Mouse (Mus musculus) forebrain, embryonic 10.5 days (tissue): ENCODE data around the gene Trub2. TPM values are rescaled to one million over a fixed set of nuclear protein-coding genes. Genes with fewer than 3 reads are reported as not detected.
A peak's percentile ranks its signal among the peaks of the same experiment; 100 is the strongest.

Experiments
- DNase-seq: peaks from one replicate; pipeline ENCODE4 v3.0.0-alpha.2; 2017; ENCODE audit warnings: low spot score; ENCODE audit errors: extremely low spot score
- H3K27ac ChIP-seq: fragments of 300-500 bp; sonication (generic); 2 replicates; pipeline ENCODE4 v1.5.1; 2016; ENCODE audit warnings: mild to moderate bottlenecking
- H3K27me3 ChIP-seq: fragments of 300-500 bp; sonication (generic); 2 replicates; pipeline ENCODE4 v1.6.1; 2016; ENCODE audit warnings: mild to moderate bottlenecking; ENCODE audit not compliant: poor library complexity, severe bottlenecking
- H3K36me3 ChIP-seq: fragments of 300-500 bp; sonication (generic); replicated peaks from 2 replicates; pipeline ENCODE4 v1.6.1; 2016; ENCODE audit warnings: mild to moderate bottlenecking, moderate library complexity
- H3K4me1 ChIP-seq: fragments of 300-500 bp; sonication (generic); 2 replicates; pipeline ENCODE4 v1.6.1; 2016
- H3K4me3 ChIP-seq: fragments of 300-500 bp; sonication (generic); 2 replicates; pipeline ENCODE4 v1.5.1; 2016; ENCODE audit warnings: mild to moderate bottlenecking, moderate library complexity
- H3K9me3 ChIP-seq: fragments of 300-500 bp; sonication (generic); 2 replicates; pipeline ENCODE4 v1.6.1; 2016; ENCODE audit warnings: mild to moderate bottlenecking, moderate library complexity
- WGBS: fragments of 180-500 bp; shearing (Covaris S2); methylation state at CpG from one replicate; pipeline ENCODE4 v1.1.7; 2016; 5-methylcytosine and 5-hydroxymethylcytosine counted together
- polyA plus RNA-seq: library from polyadenylated mRNA; unstranded; fragments of >200 nt; fragmentation: Nextera tagmentation; extraction: Ambion mirVana; gene quantifications from 2 replicates; pipeline ENCODE4 v1.2.1, GENCODE M21; 2016

Trub2 gene
- polyA plus RNA-seq, 1 experiment from 2014 or later: 56.3 TPM

DNA sequence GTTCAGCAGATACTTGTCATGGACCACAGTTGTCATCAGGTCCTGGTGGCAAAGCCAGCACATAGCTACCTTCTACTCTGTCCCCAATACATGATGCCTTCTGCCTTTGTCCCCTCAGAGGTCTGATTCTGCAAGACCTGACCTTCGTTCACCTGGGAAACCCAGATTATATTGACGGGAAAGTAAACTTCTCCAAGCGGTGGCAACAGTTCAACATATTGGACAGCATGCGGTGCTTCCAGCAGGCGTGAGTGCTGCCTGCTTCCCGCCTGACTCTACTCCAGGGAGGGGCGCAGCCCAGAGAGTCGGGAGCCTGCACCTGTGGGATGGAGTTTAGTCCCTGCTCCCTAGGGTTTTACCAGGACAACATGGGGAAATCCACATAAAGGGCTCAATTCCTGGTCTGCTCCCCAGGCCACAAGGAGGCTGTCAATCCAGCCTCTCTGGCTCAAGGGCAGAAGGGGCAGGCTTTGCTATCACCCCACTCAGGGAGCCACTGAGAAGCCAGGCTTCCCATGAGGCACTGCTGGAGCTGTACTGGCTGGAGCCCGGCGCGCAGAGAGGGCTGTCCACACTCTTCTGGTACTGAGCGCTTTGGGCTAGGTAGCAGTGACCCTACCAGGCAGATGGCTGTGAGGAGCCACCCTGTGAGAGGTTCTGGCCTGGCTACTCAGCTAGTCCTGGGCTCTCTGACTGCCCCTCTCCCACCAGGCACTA, 50.9 kb downstream of the Trub2 start:
- no peaks in the 10 kb centered on the region for H3K27me3 ChIP-seq
- no peak for DNase-seq
- 92% methylated on average over 12 of the region's 12 CpGs for WGBS
- H3K4me1 ChIP-seq: no peaks in the 10 kb centered on the region
- H3K36me3 ChIP-seq: peaks cover 83% of the 10 kb centered on the region
- H3K27ac ChIP-seq: no peak overlapping the region
- no peak overlapping the region for H3K4me3 ChIP-seq
- H3K9me3 ChIP-seq: no peaks in the 10 kb centered on the region

- H3K27me3 ChIP-seq: no peaks in the 10 kb centered on the region
- WGBS: 94% methylated on average over 12 of the region's 12 CpGs
- H3K4me1 ChIP-seq: no peaks in the 10 kb centered on the region
- H3K36me3 ChIP-seq: peaks cover 98% of the 10 kb centered on the region
- H3K27ac ChIP-seq: no peak overlapping the region
- no peak for DNase-seq
- no peaks in the 10 kb centered on the region for H3K9me3 ChIP-seq
- no peak overlapping the region for H3K4me3 ChIP-seq
Observed at GRCm38 (mm10) chr2:29735708-29736107, 52.6 kb downstream of the Trub2 start.

GRCm38 (mm10) chr2:29733348-29733747, 55.0 kb downstream of the Trub2 start:
- Histone ChIP-seq H3K4me1 (no peaks in the 10 kb centered on the region), H3K27me3 (no peaks in the 10 kb centered on the region), H3K36me3 (peaks cover 98% of the 10 kb centered on the region), H3K9me3 (no peaks in the 10 kb centered on the region), H3K27ac (no peak overlapping the region), H3K4me3 (no peak overlapping the region)
- 94% methylated on average over 5 of the region's 5 CpGs for WGBS
- no peak for DNase-seq

DNA sequence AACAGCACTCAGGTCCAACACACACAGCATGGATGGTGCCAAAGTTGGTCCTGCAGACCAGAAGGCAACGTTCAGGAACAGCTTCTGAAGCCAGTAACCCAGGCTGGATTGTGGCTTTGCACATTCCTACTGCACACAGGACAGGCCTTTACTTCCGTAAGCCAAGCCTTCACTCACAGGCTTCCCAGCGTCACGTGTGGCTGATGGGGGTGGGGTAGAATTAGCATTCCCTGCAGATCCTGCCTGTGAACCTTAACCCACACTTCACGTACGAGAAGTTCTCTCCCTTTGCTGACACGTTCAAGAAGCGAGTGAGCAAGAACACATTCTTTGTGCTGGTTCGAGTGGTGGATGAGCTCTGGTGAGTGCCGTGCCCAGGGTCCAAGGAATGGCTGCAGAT, 55.7 kb downstream of the Trub2 start:
- DNase-seq: no peak
- Histone ChIP-seq H3K9me3 (no peaks in the 10 kb centered on the region), H3K4me1 (no peaks in the 10 kb centered on the region), H3K27ac (no peak overlapping the region), H3K27me3 (no peaks in the 10 kb centered on the region), H3K36me3 (peaks cover 98% of the 10 kb centered on the region), H3K4me3 (no peak overlapping the region)
- 93% methylated on average over 10 of the region's 10 CpGs for WGBS

GRCm38 (mm10) chr2:29731545-29731944, 56.8 kb downstream of the Trub2 start:
- H3K9me3 ChIP-seq: no peaks in the 10 kb centered on the region
- H3K4me3 ChIP-seq: no peak overlapping the region
- peaks cover 97% of the 10 kb centered on the region for H3K36me3 ChIP-seq
- H3K27me3 ChIP-seq: no peaks in the 10 kb centered on the region
- no peak overlapping the region for H3K27ac ChIP-seq
- no peak for DNase-seq
- 77% methylated on average over 3 of the region's 3 CpGs for WGBS
- H3K4me1 ChIP-seq: no peaks in the 10 kb centered on the region

- no peak for DNase-seq
- H3K4me1 ChIP-seq: no peaks in the 10 kb centered on the region
- no peak overlapping the region for H3K4me3 ChIP-seq
- H3K27ac ChIP-seq: no peak overlapping the region
- H3K9me3 ChIP-seq: no peaks in the 10 kb centered on the region
- peaks cover 97% of the 10 kb centered on the region for H3K36me3 ChIP-seq
- H3K27me3 ChIP-seq: no peaks in the 10 kb centered on the region
- WGBS: 59% methylated on average over 2 of the region's 2 CpGs
Observed at GRCm38 (mm10) chr2:29729500-29729899, 58.8 kb downstream of the Trub2 start.

- no peak overlapping the region for H3K27ac ChIP-seq
- H3K4me1 ChIP-seq: no peaks in the 10 kb centered on the region
- H3K36me3 ChIP-seq: peaks cover 97% of the 10 kb centered on the region
- no peak overlapping the region for H3K4me3 ChIP-seq
- no peaks in the 10 kb centered on the region for H3K9me3 ChIP-seq
- DNase-seq: no peak
- no peaks in the 10 kb centered on the region for H3K27me3 ChIP-seq
- WGBS: 90% methylated on average over 5 of the region's 5 CpGs
Observed at GRCm38 (mm10) chr2:29724664-29725365, 63.5 kb downstream of the Trub2 start.

DNA sequence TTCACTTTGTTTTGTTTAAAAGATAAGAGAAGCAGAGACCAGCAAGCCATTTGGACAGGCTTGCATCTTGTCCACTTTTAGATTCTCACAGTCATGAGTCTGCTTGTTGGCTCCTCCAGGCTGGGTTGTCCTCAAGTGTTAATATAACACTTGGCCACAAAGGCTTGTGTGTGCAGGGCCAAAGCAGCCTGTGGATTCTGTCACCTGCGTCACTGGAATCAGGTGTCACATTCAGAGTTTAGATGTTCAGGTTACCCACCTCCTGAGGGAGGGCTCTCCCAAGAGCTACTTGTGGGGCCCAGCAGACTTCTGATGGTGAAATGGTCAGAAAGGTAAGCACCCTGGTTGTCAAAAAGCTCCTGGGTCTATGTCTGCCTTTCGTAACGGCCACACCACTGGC, 65.2 kb downstream of the Trub2 start:
- Histone ChIP-seq H3K36me3 (peaks cover 97% of the 10 kb centered on the region), H3K27me3 (no peaks in the 10 kb centered on the region), H3K9me3 (no peaks in the 10 kb centered on the region), H3K4me3 (no peak overlapping the region), H3K27ac (no peak overlapping the region), H3K4me1 (no peaks in the 10 kb centered on the region)
- 89% methylated on average over 3 of the region's 3 CpGs for WGBS
- DNase-seq: no peak

DNA sequence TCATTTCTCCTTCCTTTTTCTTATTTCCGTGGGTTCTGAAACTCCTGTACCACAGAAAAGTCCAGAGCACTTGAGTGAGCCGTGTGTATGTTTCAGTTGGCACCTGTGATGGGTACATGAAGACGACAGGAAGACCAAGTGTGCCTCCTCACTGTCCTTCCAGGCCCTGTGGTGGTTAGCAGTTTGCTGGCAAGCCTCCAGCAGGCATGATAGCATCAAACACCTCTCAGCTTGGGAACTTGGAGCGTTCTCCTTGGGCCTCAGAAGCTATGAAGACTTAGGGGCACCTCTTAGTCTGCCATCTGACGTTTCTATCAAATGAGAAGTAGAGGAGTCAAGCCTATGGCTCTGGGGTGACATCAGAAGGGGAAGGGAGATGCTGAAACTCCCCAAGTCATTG, 69.7 kb downstream of the Trub2 start:
- Histone ChIP-seq H3K4me1 (peaks cover 20% of the 10 kb centered on the region), H3K27me3 (no peaks in the 10 kb centered on the region), H3K36me3 (peaks cover 95% of the 10 kb centered on the region), H3K9me3 (no peaks in the 10 kb centered on the region), H3K4me3 (no peak overlapping the region), H3K27ac (no peak overlapping the region)
- 91% methylated on average over 5 of the region's 5 CpGs for WGBS
- no peak for DNase-seq

DNA sequence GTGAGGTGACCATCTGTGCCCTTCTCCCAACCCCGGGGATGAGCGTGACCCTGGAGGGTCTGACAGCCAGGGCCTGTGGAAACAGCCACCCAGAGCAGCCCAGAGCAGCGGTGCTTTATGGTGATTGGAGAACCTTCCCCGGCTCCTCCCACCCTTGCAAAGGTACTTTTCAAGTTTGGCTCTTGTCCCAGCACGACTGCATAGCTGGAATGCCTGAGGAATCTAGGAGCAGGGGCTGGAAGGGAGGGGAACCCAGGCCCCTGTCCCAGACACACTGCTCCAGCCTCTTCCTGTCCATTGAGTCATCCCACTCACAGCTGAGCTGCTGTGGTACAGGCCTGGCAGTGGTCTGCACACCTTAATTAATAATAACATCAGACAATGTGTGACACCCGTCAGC, 71.6 kb downstream of the Trub2 start:
- DNase-seq: peak; percentile 51
- 20% methylated on average over 6 of the region's 6 CpGs for WGBS
- peaks cover 95% of the 10 kb centered on the region for H3K36me3 ChIP-seq
- H3K27ac ChIP-seq: peak overlapping the region; percentile 63
- H3K4me3 ChIP-seq: no peak overlapping the region
- peaks cover 20% of the 10 kb centered on the region for H3K4me1 ChIP-seq
- no peaks in the 10 kb centered on the region for H3K27me3 ChIP-seq
- no peaks in the 10 kb centered on the region for H3K9me3 ChIP-seq

DNA sequence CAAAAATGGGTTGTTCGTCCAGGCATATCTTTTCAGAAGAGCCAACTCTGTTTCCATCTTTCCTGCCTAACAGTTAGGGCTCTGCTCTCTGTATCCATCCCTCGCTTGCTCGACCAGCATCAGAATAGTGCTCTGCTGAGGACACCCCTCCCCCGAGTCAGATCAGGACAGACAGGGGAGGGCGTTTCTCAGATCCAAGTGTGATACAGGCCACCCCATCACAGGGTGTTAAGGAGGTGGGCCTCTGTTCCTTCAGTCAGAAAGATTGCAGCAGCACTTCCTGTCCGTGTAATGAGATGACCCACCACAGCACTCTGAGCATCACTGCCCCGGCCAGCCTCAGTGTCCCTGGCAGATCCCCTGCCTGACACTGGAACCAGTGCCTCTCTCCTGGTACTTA, 72.2 kb downstream of the Trub2 start:
- H3K36me3 ChIP-seq: peaks cover 95% of the 10 kb centered on the region
- WGBS: 42% methylated on average over 7 of the region's 7 CpGs
- no peaks in the 10 kb centered on the region for H3K27me3 ChIP-seq
- no peak overlapping the region for H3K4me3 ChIP-seq
- no peak for DNase-seq
- H3K9me3 ChIP-seq: no peaks in the 10 kb centered on the region
- peaks cover 20% of the 10 kb centered on the region for H3K4me1 ChIP-seq
- H3K27ac ChIP-seq: peak overlapping the region; percentile 63

GRCm38 (mm10) chr2:29714127-29714526, 74.2 kb downstream of the Trub2 start:
- Histone ChIP-seq H3K27ac (no peak overlapping the region), H3K36me3 (peaks cover 90% of the 10 kb centered on the region), H3K4me3 (no peak overlapping the region), H3K4me1 (peaks cover 20% of the 10 kb centered on the region), H3K9me3 (no peaks in the 10 kb centered on the region), H3K27me3 (no peaks in the 10 kb centered on the region)
- 95% methylated on average over 5 of the region's 5 CpGs for WGBS
- DNase-seq: no peak

- 78% methylated on average over 2 of the region's 2 CpGs for WGBS
- peaks cover 88% of the 10 kb centered on the region for H3K36me3 ChIP-seq
- H3K27ac ChIP-seq: no peak overlapping the region
Observed at GRCm38 (mm10) chr2:29713501-29713900, 74.8 kb downstream of the Trub2 start.

More at GRCm38 (mm10) chr2:29713501-29713900, 74.8 kb downstream of the Trub2 start:
- H3K9me3 ChIP-seq: no peaks in the 10 kb centered on the region
- no peak overlapping the region for H3K4me3 ChIP-seq
- H3K27me3 ChIP-seq: no peaks in the 10 kb centered on the region
- H3K4me1 ChIP-seq: peaks cover 20% of the 10 kb centered on the region
- DNase-seq: no peak
